Mouse (Mus musculus) hindbrain, embryonic 16.5 days (tissue): Measurements from ENCODE around the gene Frzb. TPM values are rescaled to one million over a fixed set of nuclear protein-coding genes. Genes with fewer than 3 reads are reported as not detected.

ENCODE experiments used
- ATAC-seq: fragments of 200-750 bp; cut with Nextera tagmentation; 2 replicates; pipeline ENCODE4 v1.8.0; 2017; ENCODE audit warnings: moderate TSS enrichment, moderate library complexity
- H3K27ac ChIP-seq: fragments of 300-500 bp; sonication (generic); 2 replicates; pipeline ENCODE4 v1.5.1; 2014; ENCODE audit warnings: low read depth, mild to moderate bottlenecking, control low read depth, low read length, moderate library complexity
- H3K27me3 ChIP-seq: fragments of 300-500 bp; sonication (generic); replicated peaks from 2 replicates; pipeline ENCODE4 v1.6.1; 2014; ENCODE audit warnings: low read length; ENCODE audit not compliant: control insufficient read depth, insufficient read depth
- H3K36me3 ChIP-seq: fragments of 300-500 bp; sonication (generic); 2 replicates; pipeline ENCODE4 v1.6.1; 2014; ENCODE audit warnings: mild to moderate bottlenecking, low read length, moderate library complexity, mixed read lengths; ENCODE audit not compliant: control insufficient read depth, insufficient read depth
- H3K4me1 ChIP-seq: fragments of 300-500 bp; sonication (generic); 2 replicates; pipeline ENCODE4 v1.6.1; 2014; ENCODE audit warnings: low read depth, low read length; ENCODE audit not compliant: control insufficient read depth, insufficient read depth
- H3K4me2 ChIP-seq: fragments of 300-500 bp; sonication (generic); 2 replicates; pipeline ENCODE4 v1.6.1; 2014; ENCODE audit warnings: mild to moderate bottlenecking, low read length, control low read depth, moderate library complexity
- H3K4me3 ChIP-seq: fragments of 300-500 bp; sonication (generic); 2 replicates; pipeline ENCODE4 v1.5.1; 2014; ENCODE audit warnings: mild to moderate bottlenecking, low read length, control low read depth, moderate library complexity
- H3K9ac ChIP-seq: fragments of 300-500 bp; sonication (generic); 2 replicates; pipeline ENCODE4 v1.6.1; 2014; ENCODE audit warnings: low read depth, mild to moderate bottlenecking, control low read depth, low read length, moderate library complexity
- H3K9me3 ChIP-seq: fragments of 300-500 bp; sonication (generic); 2 replicates; pipeline ENCODE4 v1.6.1; 2014; ENCODE audit warnings: mild to moderate bottlenecking, low read length, moderate library complexity; ENCODE audit not compliant: control insufficient read depth
- WGBS: fragments of 180-500 bp; shearing (Covaris S2); extraction: QIAGEN DNeasy Blood & Tissue Kit; methylation state at CpG from one replicate; pipeline ENCODE4 v1.1.7; 2014; 5-methylcytosine and 5-hydroxymethylcytosine counted together
- polyA plus RNA-seq: library from polyadenylated mRNA; unstranded; fragments of >200 nt; fragmentation: Nextera tagmentation; extraction: Ambion mirVana; gene quantifications from 2 replicates; pipeline ENCODE4 v1.2.1, GENCODE M21; 2015

Gene Frzb
- polyA plus RNA-seq, 1 experiment from 2014 or later, result 15.2 TPM

- Histone ChIP-seq H3K27ac (no peak overlapping the region), H3K4me1 (no peaks in the 10 kb centered on the region), H3K9ac (no peak overlapping the region), H3K27me3 (no peaks in the 10 kb centered on the region), H3K4me2 (no peak overlapping the region), H3K9me3 (no peaks in the 10 kb centered on the region), H3K36me3 (no peaks in the 10 kb centered on the region), H3K4me3 (no peak overlapping the region)
- WGBS, result 39% methylated on average over 5 of the region's 5 CpGs
- ATAC-seq, result no peak
Measured at GRCm38 (mm10) chr2:80404770-80405169, 42.7 kb downstream of the Frzb start.

- no peaks in the 10 kb centered on the region for H3K4me1 ChIP-seq
- H3K27ac ChIP-seq, result no peak overlapping the region
- H3K36me3 ChIP-seq, result no peaks in the 10 kb centered on the region
- no peak overlapping the region for H3K4me2 ChIP-seq
- no peak overlapping the region for H3K4me3 ChIP-seq
- H3K9ac ChIP-seq, result no peak overlapping the region
- H3K9me3 ChIP-seq, result no peaks in the 10 kb centered on the region
- 8% methylated on average over 3 of the region's 3 CpGs for WGBS
- no peaks in the 10 kb centered on the region for H3K27me3 ChIP-seq
- ATAC-seq, result peak; percentile 52; the same call in 1 of the 2 replicates
Measured at GRCm38 (mm10) chr2:80398595-80399099, 48.8 kb downstream of the Frzb start.

- Histone ChIP-seq H3K4me3 (no peak overlapping the region), H3K36me3 (no peaks in the 10 kb centered on the region), H3K4me1 (no peaks in the 10 kb centered on the region), H3K27ac (no peak overlapping the region), H3K27me3 (no peaks in the 10 kb centered on the region), H3K4me2 (no peak overlapping the region), H3K9ac (no peak overlapping the region), H3K9me3 (no peaks in the 10 kb centered on the region)
- 48% methylated on average over 3 of the region's 3 CpGs for WGBS
- ATAC-seq, result no peak
Measured at GRCm38 (mm10) chr2:80396864-80397263, 50.6 kb downstream of the Frzb start.

GRCm38 (mm10) chr2:80396057-80396456, 51.4 kb downstream of the Frzb start:
- 58% methylated on average over 7 of the region's 7 CpGs for WGBS
- no peak for ATAC-seq
- H3K27me3 ChIP-seq, result no peaks in the 10 kb centered on the region
- H3K4me3 ChIP-seq, result no peak overlapping the region
- H3K36me3 ChIP-seq, result no peaks in the 10 kb centered on the region
- H3K9ac ChIP-seq, result no peak overlapping the region
- H3K4me2 ChIP-seq, result no peak overlapping the region
- H3K4me1 ChIP-seq, result no peaks in the 10 kb centered on the region
- no peaks in the 10 kb centered on the region for H3K9me3 ChIP-seq
- no peak overlapping the region for H3K27ac ChIP-seq

- Histone ChIP-seq H3K4me1 (no peaks in the 10 kb centered on the region), H3K36me3 (no peaks in the 10 kb centered on the region), H3K4me3 (no peak overlapping the region), H3K9ac (no peak overlapping the region), H3K4me2 (no peak overlapping the region), H3K27ac (no peak overlapping the region), H3K9me3 (no peaks in the 10 kb centered on the region), H3K27me3 (no peaks in the 10 kb centered on the region)
- no peak for ATAC-seq
- 87% methylated on average over 3 of the region's 3 CpGs for WGBS
Measured at GRCm38 (mm10) chr2:80388341-80388740, 59.1 kb downstream of the Frzb start.

GRCm38 (mm10) chr2:80387668-80388067, 59.8 kb downstream of the Frzb start:
- Histone ChIP-seq H3K36me3 (no peaks in the 10 kb centered on the region), H3K4me1 (no peaks in the 10 kb centered on the region), H3K27ac (no peak overlapping the region), H3K27me3 (no peaks in the 10 kb centered on the region), H3K9me3 (no peaks in the 10 kb centered on the region), H3K4me2 (no peak overlapping the region), H3K9ac (no peak overlapping the region), H3K4me3 (no peak overlapping the region)
- no peak for ATAC-seq
- WGBS, result 82% methylated on average over 9 of the region's 9 CpGs

GRCm38 (mm10) chr2:80386255-80386654, 61.2 kb downstream of the Frzb start:
- WGBS, result 92% methylated on average over 2 of the region's 2 CpGs
- Histone ChIP-seq H3K27me3 (no peaks in the 10 kb centered on the region), H3K27ac (no peak overlapping the region), H3K4me1 (no peaks in the 10 kb centered on the region), H3K36me3 (no peaks in the 10 kb centered on the region), H3K4me2 (no peak overlapping the region), H3K9me3 (no peaks in the 10 kb centered on the region), H3K4me3 (no peak overlapping the region), H3K9ac (no peak overlapping the region)
- ATAC-seq, result no peak

- no peak overlapping the region for H3K27ac ChIP-seq
- H3K27me3 ChIP-seq, result no peaks in the 10 kb centered on the region
- no peak overlapping the region for H3K9ac ChIP-seq
- no peaks in the 10 kb centered on the region for H3K36me3 ChIP-seq
- ATAC-seq, result no peak
- H3K9me3 ChIP-seq, result no peaks in the 10 kb centered on the region
- no peak overlapping the region for H3K4me3 ChIP-seq
- 85% methylated on average over 4 of the region's 4 CpGs for WGBS
- H3K4me1 ChIP-seq, result no peaks in the 10 kb centered on the region
- H3K4me2 ChIP-seq, result no peak overlapping the region
Measured at GRCm38 (mm10) chr2:80384447-80384846, 63.0 kb downstream of the Frzb start.

- Histone ChIP-seq H3K36me3 (no peaks in the 10 kb centered on the region), H3K4me3 (no peak overlapping the region), H3K9ac (no peak overlapping the region), H3K4me1 (no peaks in the 10 kb centered on the region), H3K4me2 (no peak overlapping the region), H3K27ac (no peak overlapping the region), H3K9me3 (no peaks in the 10 kb centered on the region), H3K27me3 (no peaks in the 10 kb centered on the region)
- no peak for ATAC-seq
- WGBS, result 88% methylated on average over 5 of the region's 5 CpGs
Measured at GRCm38 (mm10) chr2:80379848-80380247, 67.6 kb downstream of the Frzb start.

GRCm38 (mm10) chr2:80374892-80375291, 72.5 kb downstream of the Frzb start:
- Histone ChIP-seq H3K36me3 (no peaks in the 10 kb centered on the region), H3K4me3 (no peak overlapping the region), H3K4me2 (no peak overlapping the region), H3K4me1 (no peaks in the 10 kb centered on the region), H3K27ac (no peak overlapping the region), H3K9me3 (no peaks in the 10 kb centered on the region), H3K27me3 (no peaks in the 10 kb centered on the region), H3K9ac (no peak overlapping the region)
- no peak for ATAC-seq
